Mouse (Mus musculus) forebrain, embryonic 11.5 days (tissue): ENCODE results near the gene Tenm3. TPM values are rescaled to one million over a fixed set of nuclear protein-coding genes. Genes with fewer than 3 reads are reported as not detected.

Experiments used
- ATAC-seq: fragments of 200-750 bp; cut with Nextera tagmentation; replicated peaks from 2 replicates; pipeline ENCODE4 v1.8.0; 2017; ENCODE audit warnings: moderate TSS enrichment; ENCODE audit not compliant: low FRiP score
- DNase-seq: peaks from one replicate; pipeline ENCODE4 v3.0.0-alpha.2; 2017; ENCODE audit warnings: low spot score
- H3K27ac ChIP-seq: fragments of 300-500 bp; sonication (generic); 2 replicates; pipeline ENCODE4 v1.5.1; 2014; ENCODE audit warnings: low read depth, low read length
- H3K27me3 ChIP-seq: fragments of 300-500 bp; sonication (generic); 2 replicates; pipeline ENCODE4 v1.6.1; 2014; ENCODE audit warnings: mild to moderate bottlenecking, low read length, mixed read lengths; ENCODE audit not compliant: control insufficient read depth, insufficient read depth
- H3K36me3 ChIP-seq: fragments of 300-500 bp; sonication (generic); 2 replicates; pipeline ENCODE4 v1.6.1; 2014; ENCODE audit warnings: mild to moderate bottlenecking, low read length, moderate library complexity, mixed read lengths; ENCODE audit not compliant: control insufficient read depth, insufficient read depth
- H3K4me1 ChIP-seq: fragments of 300-500 bp; sonication (generic); replicated peaks from 2 replicates; pipeline ENCODE4 v1.6.1; 2014; ENCODE audit warnings: low read length, mixed read lengths; ENCODE audit not compliant: control insufficient read depth, insufficient read depth
- H3K4me2 ChIP-seq: fragments of 300-500 bp; sonication (generic); 2 replicates; pipeline ENCODE4 v1.6.1; 2014; ENCODE audit warnings: low read depth, mild to moderate bottlenecking, low read length, moderate library complexity, mixed read lengths; ENCODE audit not compliant: severe bottlenecking
- H3K4me3 ChIP-seq: fragments of 300-500 bp; sonication (generic); 2 replicates; pipeline ENCODE4 v1.5.1; 2014; ENCODE audit warnings: low read depth, low read length
- H3K9ac ChIP-seq: fragments of 300-500 bp; sonication (generic); 2 replicates; pipeline ENCODE4 v1.6.1; 2014; ENCODE audit warnings: low read length
- H3K9me3 ChIP-seq: fragments of 300-500 bp; sonication (generic); 2 replicates; pipeline ENCODE4 v1.6.1; 2016; ENCODE audit warnings: low read length, mixed read lengths; ENCODE audit not compliant: control insufficient read depth
- WGBS: fragments of 180-500 bp; shearing (Covaris S2); extraction: QIAGEN DNeasy Blood & Tissue Kit; methylation state at CpG from one replicate; pipeline ENCODE4 v1.1.7; 2014; 5-methylcytosine and 5-hydroxymethylcytosine counted together
- polyA plus RNA-seq: library from polyadenylated mRNA; unstranded; fragments of >200 nt; fragmentation: Nextera tagmentation; extraction: Ambion mirVana; gene quantifications from 2 replicates; pipeline ENCODE4 v1.2.1, GENCODE M21; 2014

The Tenm3 gene
- polyA plus RNA-seq: 46.0 and 48.1 TPM in 2 replicates

DNA sequence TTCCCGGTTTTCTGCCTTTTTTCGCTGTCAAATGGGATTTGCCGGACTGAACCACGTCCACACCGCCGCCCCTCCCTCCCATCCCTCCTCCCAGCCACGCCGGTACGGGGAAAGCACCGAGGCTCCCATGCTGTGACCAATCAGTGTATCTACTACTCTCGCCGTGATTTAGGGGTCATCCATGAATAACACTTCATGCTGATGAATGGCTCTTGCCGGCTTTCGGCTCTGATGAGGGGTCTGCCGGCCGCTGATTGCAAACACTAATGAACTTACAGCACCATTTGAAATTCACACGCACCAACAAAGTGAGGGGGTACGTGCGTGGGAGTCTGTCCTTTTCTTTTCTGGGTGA is at the start of gene Tenm3:
Tenm3 (minus strand) TSS at position 21 of the 355 bp plus-strand sequence.
- Histone ChIP-seq H3K36me3 (no peaks in the 10 kb centered on the region), H3K27ac (peak within 1 kb of the TSS; percentile 57), H3K4me1 (peaks cover 10% of the 10 kb centered on the region), H3K9ac (peak within 1 kb of the TSS; percentile 81), H3K9me3 (no peaks in the 10 kb centered on the region), H3K27me3 (peaks cover 29% of the 10 kb centered on the region), H3K4me3 (peak within 1 kb of the TSS; percentile 73), H3K4me2 (peak within 1 kb of the TSS; percentile 97)
- ATAC-seq: peak; percentile 65
- WGBS: under 1% methylated on average over 19 of the region's 19 CpGs
- DNase-seq: peak; percentile 74

DNA sequence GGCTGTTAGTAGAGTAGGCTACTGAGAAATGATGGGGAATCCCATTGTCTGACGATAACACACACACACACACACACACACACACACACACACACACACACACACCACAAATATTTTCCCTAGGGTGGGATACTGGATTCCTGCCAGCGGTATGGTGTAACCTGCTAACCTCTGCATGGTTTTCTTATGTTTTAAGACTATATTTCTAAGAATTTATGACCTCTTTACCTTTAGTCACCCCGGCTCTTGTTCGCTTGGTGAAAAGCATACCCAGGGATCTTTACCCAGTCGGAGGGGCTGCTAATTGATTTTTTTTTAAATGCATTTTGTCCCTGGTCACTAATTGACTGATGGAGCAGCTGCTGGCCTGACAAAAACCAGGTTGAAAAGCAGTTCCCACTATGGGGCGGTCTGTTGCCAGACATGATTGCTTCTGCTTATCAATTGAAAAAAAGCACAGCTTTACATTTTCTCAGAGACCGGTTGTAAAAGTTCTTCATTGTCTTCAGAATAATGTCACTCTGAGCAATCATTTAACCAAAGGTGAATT is 46.5 kb upstream of the Tenm3 start:
- Histone ChIP-seq H3K27ac (no peak overlapping the region), H3K4me3 (no peak overlapping the region), H3K4me1 (no peaks in the 10 kb centered on the region), H3K27me3 (no peaks in the 10 kb centered on the region), H3K9ac (no peak overlapping the region), H3K9me3 (no peaks in the 10 kb centered on the region), H3K36me3 (no peaks in the 10 kb centered on the region), H3K4me2 (no peak overlapping the region)
- 28% methylated on average over 7 of the region's 7 CpGs for WGBS
- DNase-seq (no peak), ATAC-seq (no peak)

DNA sequence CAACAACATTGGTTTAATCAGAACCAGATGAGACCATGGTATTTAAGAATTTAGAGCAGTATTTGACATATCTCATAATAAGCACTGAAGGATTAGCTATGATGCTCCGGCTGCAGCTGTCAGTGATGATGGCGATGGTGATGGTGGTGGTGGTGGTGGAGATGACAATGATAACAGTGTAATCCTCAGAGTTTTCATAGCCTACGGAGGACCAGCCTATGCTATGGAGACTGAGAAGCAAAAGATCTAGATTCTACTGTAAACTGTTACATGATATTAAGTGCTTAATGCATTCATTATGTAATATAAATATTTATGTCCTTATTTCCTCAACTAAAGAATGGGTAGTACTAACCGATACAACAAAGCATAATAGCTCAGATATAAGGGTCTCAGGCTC is 40.5 kb upstream of the Tenm3 start:
- H3K9ac ChIP-seq: no peak overlapping the region
- no peaks in the 10 kb centered on the region for H3K4me1 ChIP-seq
- H3K9me3 ChIP-seq: no peaks in the 10 kb centered on the region
- no peak overlapping the region for H3K4me2 ChIP-seq
- no peaks in the 10 kb centered on the region for H3K27me3 ChIP-seq
- no peak overlapping the region for H3K4me3 ChIP-seq
- no peaks in the 10 kb centered on the region for H3K36me3 ChIP-seq
- 94% methylated on average over 4 of the region's 4 CpGs for WGBS
- no peak for ATAC-seq
- no peak for DNase-seq
- no peak overlapping the region for H3K27ac ChIP-seq

DNA sequence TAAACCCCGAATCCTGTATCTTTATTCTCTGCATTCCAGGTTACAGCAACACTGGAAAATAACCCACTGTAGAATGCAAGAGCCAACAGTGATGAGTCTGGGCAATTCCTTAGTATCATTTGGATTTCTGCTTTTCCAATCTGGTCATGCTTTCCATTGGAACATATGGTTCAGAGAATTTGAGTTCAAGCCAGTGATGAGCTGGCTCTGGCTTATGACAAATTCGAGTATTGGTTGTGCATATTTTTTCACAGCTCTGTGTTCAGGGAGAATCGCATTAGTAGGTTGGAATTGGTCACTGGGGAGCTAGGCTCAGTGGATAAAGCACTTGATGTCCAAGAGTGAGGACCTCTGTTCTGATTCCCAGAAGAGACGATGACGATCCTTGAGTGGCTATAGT is 36.8 kb upstream of the Tenm3 start:
- no peaks in the 10 kb centered on the region for H3K4me1 ChIP-seq

DNA sequence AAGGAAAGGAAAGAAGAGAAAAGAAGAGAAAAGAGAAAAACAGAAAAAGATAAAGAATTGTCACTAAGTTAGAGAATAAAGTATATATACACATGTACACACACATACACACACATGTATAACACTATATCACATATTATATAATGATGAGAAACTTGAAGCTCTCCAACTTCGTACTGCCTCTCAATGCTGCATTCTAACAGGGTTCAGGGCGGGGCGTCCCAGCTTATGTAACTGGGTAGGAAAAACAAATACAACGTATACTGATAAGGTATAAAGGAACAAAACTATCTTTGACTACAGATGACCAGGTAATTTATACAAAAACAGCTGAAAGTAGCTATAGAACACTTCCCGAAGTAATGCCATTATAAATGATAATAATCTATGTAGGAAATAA is 22.2 kb upstream of the Tenm3 start:
- ATAC-seq: no peak
- no peaks in the 10 kb centered on the region for H3K27me3 ChIP-seq
- no peak for DNase-seq
- H3K4me1 ChIP-seq: no peaks in the 10 kb centered on the region
- H3K9ac ChIP-seq: no peak overlapping the region
- H3K4me3 ChIP-seq: no peak overlapping the region
- no peaks in the 10 kb centered on the region for H3K36me3 ChIP-seq
- H3K27ac ChIP-seq: no peak overlapping the region
- no peak overlapping the region for H3K4me2 ChIP-seq
- WGBS: 87% methylated on average over 5 of the region's 5 CpGs
- H3K9me3 ChIP-seq: no peaks in the 10 kb centered on the region

More for the DNA sequence above, 36.8 kb upstream of the Tenm3 start:
- ATAC-seq (no peak), DNase-seq (no peak)
- Histone ChIP-seq H3K36me3 (no peaks in the 10 kb centered on the region), H3K4me2 (no peak overlapping the region), H3K9me3 (no peaks in the 10 kb centered on the region), H3K27me3 (no peaks in the 10 kb centered on the region), H3K9ac (no peak overlapping the region), H3K4me3 (no peak overlapping the region), H3K27ac (no peak overlapping the region)
- WGBS: 92% methylated on average over 5 of the region's 5 CpGs

DNA sequence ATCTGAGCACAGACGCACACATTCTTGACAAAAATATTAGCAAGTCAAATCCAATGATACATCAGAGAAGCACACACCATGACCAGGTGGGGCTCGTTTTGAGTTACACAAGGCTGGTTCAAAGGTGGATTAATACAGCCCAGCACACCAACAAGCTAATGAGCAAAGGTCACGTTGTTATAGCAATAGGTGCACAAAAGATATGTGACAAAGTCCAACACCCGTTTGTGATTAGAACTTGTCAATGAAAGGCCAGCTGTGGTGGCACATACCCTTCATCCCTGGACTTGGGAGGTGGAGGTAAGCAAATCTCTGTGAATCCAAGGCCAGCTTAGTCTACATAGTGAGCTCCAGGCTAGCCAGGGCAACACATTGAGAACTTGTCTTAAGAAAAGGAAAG is 21.7 kb upstream of the Tenm3 start:
- Histone ChIP-seq H3K4me1 (no peaks in the 10 kb centered on the region), H3K36me3 (no peaks in the 10 kb centered on the region), H3K9ac (no peak overlapping the region), H3K9me3 (no peaks in the 10 kb centered on the region), H3K4me2 (no peak overlapping the region), H3K27me3 (no peaks in the 10 kb centered on the region), H3K27ac (no peak overlapping the region), H3K4me3 (no peak overlapping the region)
- 63% methylated on average over 4 of the region's 4 CpGs for WGBS
- ATAC-seq (no peak), DNase-seq (no peak)

DNA sequence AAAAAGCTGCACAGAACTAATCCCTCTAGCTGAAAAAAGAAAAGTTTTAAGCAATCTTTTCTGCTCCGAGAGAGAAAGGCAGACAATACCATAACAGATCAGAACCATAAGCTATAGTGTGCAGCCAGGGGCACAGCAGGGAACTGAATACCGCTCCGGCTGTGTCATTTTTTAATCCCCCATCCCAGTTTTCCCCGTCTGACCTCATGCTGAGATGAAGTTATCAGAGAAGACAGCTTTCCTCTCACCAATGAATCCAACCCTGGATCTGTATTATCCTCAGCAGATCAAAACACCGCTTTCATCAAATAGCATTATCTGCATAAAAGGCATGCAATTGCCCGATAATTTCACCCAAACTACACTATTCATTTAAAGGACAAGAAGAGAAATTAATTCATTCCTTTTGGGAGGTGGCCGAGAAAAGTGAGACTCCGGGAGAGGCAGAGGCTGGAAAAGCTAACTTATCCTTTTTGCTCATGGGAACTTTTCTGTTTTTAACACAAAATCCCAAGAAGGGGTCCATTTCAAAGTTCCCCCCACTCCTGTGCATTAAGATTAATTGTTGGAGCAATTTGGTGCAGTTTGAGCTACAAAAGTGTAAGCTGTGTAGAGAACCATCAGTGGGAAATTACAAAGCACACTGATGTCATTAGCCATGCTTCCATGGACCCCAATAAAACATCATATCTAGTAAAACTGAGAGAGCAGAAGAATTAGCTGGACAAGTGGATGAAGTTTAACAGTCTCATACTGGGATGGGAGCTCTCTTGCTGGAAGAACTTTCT is 6.7 kb upstream of the Tenm3 start:
- 5% methylated on average over 8 of the region's 8 CpGs for WGBS
- ATAC-seq: peak; percentile 65
- H3K4me1 ChIP-seq: no peaks in the 10 kb centered on the region
- H3K9ac ChIP-seq: no peak overlapping the region
- H3K36me3 ChIP-seq: no peaks in the 10 kb centered on the region
- no peak overlapping the region for H3K4me2 ChIP-seq
- no peak for DNase-seq
- H3K9me3 ChIP-seq: no peaks in the 10 kb centered on the region
- H3K27me3 ChIP-seq: peaks cover 17% of the 10 kb centered on the region
- no peak overlapping the region for H3K27ac ChIP-seq
- H3K4me3 ChIP-seq: no peak overlapping the region

DNA sequence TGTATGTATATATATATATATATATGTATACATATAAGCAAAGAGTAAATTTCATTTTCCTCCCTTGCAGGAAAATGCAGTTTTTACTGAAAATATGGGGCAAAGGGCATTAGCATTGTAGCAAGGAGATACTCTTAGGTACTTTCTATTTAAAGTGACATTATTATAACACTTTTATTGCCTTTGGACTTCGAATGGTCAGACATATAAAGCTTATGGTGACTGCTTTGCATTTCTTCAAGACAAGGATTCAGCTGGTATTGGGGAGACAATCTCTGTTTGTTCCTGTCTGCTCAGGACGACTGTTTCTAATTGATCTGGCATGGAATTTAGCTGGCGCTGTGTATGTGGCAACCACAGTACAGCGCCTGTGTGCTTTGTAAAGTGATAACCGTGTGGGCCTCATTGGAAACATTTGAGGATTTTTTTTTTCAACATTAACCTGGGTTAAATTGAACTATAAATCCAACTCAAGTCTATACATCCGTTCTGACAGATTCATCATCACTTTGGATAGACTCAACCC is 5.4 kb upstream of the Tenm3 start:
- no peak for DNase-seq
- Histone ChIP-seq H3K9ac (no peak overlapping the region), H3K36me3 (no peaks in the 10 kb centered on the region), H3K27ac (no peak overlapping the region), H3K4me1 (peaks cover 7% of the 10 kb centered on the region), H3K4me2 (no peak overlapping the region), H3K9me3 (no peaks in the 10 kb centered on the region), H3K4me3 (no peak overlapping the region), H3K27me3 (peaks cover 29% of the 10 kb centered on the region)
- ATAC-seq: no peak
- WGBS: 54% methylated on average over 6 of the region's 6 CpGs
